Mouse (Mus musculus): ENCODE data around the gene Mlec. TPM values are rescaled to one million over a fixed set of nuclear protein-coding genes. Genes with fewer than 3 reads are reported as not detected.

The Mlec gene
- polyA plus RNA-seq, 1 experiment, result 60.3 TPM

- H3K27ac ChIP-seq (ENCODE audit: insufficient read depth, low read depth, low read length), result no peak overlapping the region
- TF ChIP-seq POLR2A (IDR thresholded peaks at IDR 0.05; ENCODE audit: borderline replicate concordance, low read depth, low read length), result no peak
- no peak for TF ChIP-seq CTCF (IDR thresholded peaks at IDR 0.05; ENCODE audit: low read depth, low read length)
- no peak overlapping the region for H3K4me3 ChIP-seq (ENCODE audit: insufficient read depth, low read length)
- H3K4me1 ChIP-seq (ENCODE audit: control insufficient read depth, insufficient read depth, low read length), result peaks cover 4% of the 10 kb centered on the region; the same call in 1 of the 2 replicates
Measured at GRCm38 (mm10) chr5:115191880-115192827, 34.2 kb upstream of the Mlec start.

GRCm38 (mm10) chr5:115190081-115190480, 32.1 kb upstream of the Mlec start:
- Histone ChIP-seq H3K27ac (ENCODE audit: insufficient read depth, low read depth, low read length) (no peak overlapping the region), H3K4me3 (ENCODE audit: insufficient read depth, low read length) (no peak overlapping the region), H3K4me1 (ENCODE audit: control insufficient read depth, insufficient read depth, low read length) (peaks cover 4% of the 10 kb centered on the region; the same call in 1 of the 2 replicates)
- no peak for TF ChIP-seq CTCF (IDR thresholded peaks at IDR 0.05; ENCODE audit: low read depth, low read length)
- TF ChIP-seq POLR2A (IDR thresholded peaks at IDR 0.05; ENCODE audit: borderline replicate concordance, low read depth, low read length), result no peak

DNA sequence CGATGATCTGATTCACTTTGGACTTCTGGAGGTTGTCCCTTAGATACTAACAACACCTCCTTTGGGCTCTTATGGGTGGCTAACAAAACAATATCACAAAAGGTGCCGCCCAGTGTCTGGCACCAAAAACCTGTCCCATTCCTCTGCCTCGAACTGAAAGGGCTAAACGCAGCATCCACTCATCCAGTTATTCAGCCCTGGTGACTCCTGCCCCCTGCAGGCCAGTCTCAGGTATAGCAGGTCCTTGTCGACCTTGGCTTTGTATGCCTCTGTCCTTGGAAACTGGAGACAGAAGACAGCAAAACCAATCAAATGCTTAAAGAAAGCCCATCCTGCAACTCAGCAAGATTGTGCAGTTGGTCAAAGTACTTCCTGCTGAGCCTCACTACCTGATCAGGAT, 30.8 kb upstream of the Mlec start:
- Histone ChIP-seq H3K27ac (ENCODE audit: insufficient read depth, low read depth, low read length) (no peak overlapping the region), H3K4me3 (ENCODE audit: insufficient read depth, low read length) (no peak overlapping the region), H3K4me1 (ENCODE audit: control insufficient read depth, insufficient read depth, low read length) (peaks cover 4% of the 10 kb centered on the region; the same call in 1 of the 2 replicates)
- TF ChIP-seq CTCF (IDR thresholded peaks at IDR 0.05; ENCODE audit: low read depth, low read length), result peak; percentile 56; the same call in 1 of the 2 replicates
- no peak for TF ChIP-seq POLR2A (IDR thresholded peaks at IDR 0.05; ENCODE audit: borderline replicate concordance, low read depth, low read length)

- Histone ChIP-seq H3K4me1 (ENCODE audit: control insufficient read depth, insufficient read depth, low read length) (peaks cover 4% of the 10 kb centered on the region; the same call in 1 of the 2 replicates), H3K27ac (ENCODE audit: insufficient read depth, low read depth, low read length) (no peak overlapping the region), H3K4me3 (ENCODE audit: insufficient read depth, low read length) (no peak overlapping the region)
- peak; percentile 78 for TF ChIP-seq CTCF (IDR thresholded peaks at IDR 0.05; ENCODE audit: low read depth, low read length)
- no peak for TF ChIP-seq POLR2A (IDR thresholded peaks at IDR 0.05; ENCODE audit: borderline replicate concordance, low read depth, low read length)
Measured at GRCm38 (mm10) chr5:115187188-115188131, 29.5 kb upstream of the Mlec start.

- Histone ChIP-seq H3K27ac (ENCODE audit: insufficient read depth, low read depth, low read length) (no peak overlapping the region), H3K4me1 (ENCODE audit: control insufficient read depth, insufficient read depth, low read length) (peaks cover 4% of the 10 kb centered on the region; the same call in 1 of the 2 replicates), H3K4me3 (ENCODE audit: insufficient read depth, low read length) (no peak overlapping the region)
- TF ChIP-seq POLR2A (IDR thresholded peaks at IDR 0.05; ENCODE audit: borderline replicate concordance, low read depth, low read length), result no peak
- no peak for TF ChIP-seq CTCF (IDR thresholded peaks at IDR 0.05; ENCODE audit: low read depth, low read length)
Measured at GRCm38 (mm10) chr5:115186371-115187073, 28.5 kb upstream of the Mlec start.

DNA sequence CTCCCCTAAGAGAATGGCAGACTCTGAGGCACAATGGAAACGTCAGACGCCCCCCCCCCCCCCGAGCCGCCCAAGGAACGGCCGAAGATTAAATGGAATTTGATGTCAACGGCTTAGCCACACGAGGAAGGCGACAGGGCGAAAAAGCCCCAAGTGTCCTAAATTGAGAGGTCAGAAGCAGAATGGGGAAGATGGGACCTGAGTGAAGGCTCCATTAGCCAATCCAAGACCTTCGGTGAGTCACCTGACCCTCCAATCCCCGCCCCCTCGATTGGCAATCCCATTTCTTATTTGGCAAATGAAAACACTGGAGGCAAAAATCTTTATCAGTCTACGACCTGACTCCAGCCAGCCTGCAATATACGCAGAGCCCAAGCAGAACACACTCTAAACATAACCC, 26.7 kb upstream of the Mlec start:
- Histone ChIP-seq H3K27ac (ENCODE audit: insufficient read depth, low read depth, low read length) (no peak overlapping the region), H3K4me1 (ENCODE audit: control insufficient read depth, insufficient read depth, low read length) (peaks cover 4% of the 10 kb centered on the region; the same call in 1 of the 2 replicates), H3K4me3 (ENCODE audit: insufficient read depth, low read length) (no peak overlapping the region)
- no peak for TF ChIP-seq POLR2A (IDR thresholded peaks at IDR 0.05; ENCODE audit: borderline replicate concordance, low read depth, low read length)

- no peak overlapping the region for H3K4me3 ChIP-seq (ENCODE audit: insufficient read depth, low read length)
- H3K4me1 ChIP-seq (ENCODE audit: control insufficient read depth, insufficient read depth, low read length), result peaks cover 4% of the 10 kb centered on the region; the same call in 1 of the 2 replicates
- H3K27ac ChIP-seq (ENCODE audit: insufficient read depth, low read depth, low read length), result no peak overlapping the region
- TF ChIP-seq CTCF (IDR thresholded peaks at IDR 0.05; ENCODE audit: low read depth, low read length) (no peak), POLR2A (IDR thresholded peaks at IDR 0.05; ENCODE audit: borderline replicate concordance, low read depth, low read length) (no peak)
Measured at GRCm38 (mm10) chr5:115183482-115183881, 25.5 kb upstream of the Mlec start.

GRCm38 (mm10) chr5:115182925-115183324, 24.9 kb upstream of the Mlec start:
- H3K4me1 ChIP-seq (ENCODE audit: control insufficient read depth, insufficient read depth, low read length), result peaks cover 4% of the 10 kb centered on the region; the same call in 1 of the 2 replicates
- TF ChIP-seq CTCF (IDR thresholded peaks at IDR 0.05; ENCODE audit: low read depth, low read length) (no peak), POLR2A (IDR thresholded peaks at IDR 0.05; ENCODE audit: borderline replicate concordance, low read depth, low read length) (no peak)
- no peak overlapping the region for H3K27ac ChIP-seq (ENCODE audit: insufficient read depth, low read depth, low read length)
- H3K4me3 ChIP-seq (ENCODE audit: insufficient read depth, low read length), result no peak overlapping the region

All from bone marrow macrophage, adult 2 months (primary cell).